In the genomic region with DNA sequence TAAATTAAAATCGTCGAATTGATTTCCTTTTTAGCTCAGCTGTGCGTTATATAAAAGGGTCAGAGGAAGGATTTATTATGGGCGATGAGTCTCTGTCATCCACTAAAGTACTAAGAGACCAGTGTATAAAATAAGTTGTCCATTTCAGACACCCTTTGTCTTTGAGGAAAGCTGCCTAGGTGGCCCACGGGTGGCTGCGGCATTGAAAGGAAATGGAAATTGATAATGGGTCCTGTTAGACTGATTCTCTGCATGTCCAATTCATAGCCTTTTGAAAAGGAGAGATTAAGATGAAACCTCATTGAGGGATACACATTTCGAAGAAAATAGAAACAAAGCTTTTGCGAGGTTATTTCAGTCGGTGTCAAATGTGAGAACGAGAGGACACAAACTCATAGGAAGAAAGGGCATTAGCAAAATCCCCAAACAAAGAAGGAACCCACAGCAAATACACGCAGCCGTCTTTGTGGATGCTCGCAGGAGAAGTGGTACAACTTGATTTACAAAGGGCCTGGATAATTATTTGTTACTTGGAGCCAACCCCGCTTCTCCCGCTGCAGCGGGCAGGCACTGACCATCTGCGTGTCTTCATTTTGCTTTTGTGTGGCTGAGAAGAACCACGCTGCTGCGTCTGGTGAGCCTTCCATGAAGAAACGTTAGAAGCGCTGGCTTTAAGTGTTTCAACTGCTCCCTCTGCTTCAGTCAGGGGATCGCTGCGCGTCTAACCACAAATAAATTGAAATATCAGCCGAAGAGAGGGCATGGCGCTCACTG, we compare ENCODE assay signal across 9 mouse cellular contexts.
DNase-seq lines count a peak whose midpoint lies in the region; ATAC-seq and TF ChIP-seq lines count a peak whose summit lies in the region.
"Had no signal": no experiment of that assay in that cellular context is flagged by ENCODE, and none has a peak within 500 bp of the region (broad histone marks: within the 10 kb centered on the region; RNA-seq: fewer than 3 reads in every experiment).

No protein-coding gene starts in this region.

- no peak for TF ChIP-seq CTCF in left cerebral cortex, adult 2 months (IDR thresholded peaks at IDR 0.05)
- no peak for TF ChIP-seq CTCF in hindbrain, postnatal 0 days (IDR thresholded peaks at IDR 0.05; ENCODE audit: low read depth)

- intact Hi-C loops in left cerebral cortex, adult 2 months (cut with DNase I), result no loop called here
- intact Hi-C loops in heart, postnatal 14 days (cut with DNase I), result no loop called here

- H3K27ac ChIP-seq in left cerebral cortex, adult 2 months, result no peak overlapping the region
- H3K27ac ChIP-seq in embryonic facial prominence, embryonic 11.5 days (replicated peaks; ENCODE audit: low read depth, low read length), result no peak overlapping the region
- no peak overlapping the region for H3K27ac ChIP-seq in hindbrain, postnatal 0 days
- H3K27ac ChIP-seq: stomach, embryonic 15.5 days had no signal

- WGBS in embryonic facial prominence, embryonic 11.5 days, result 61% methylated on average over 26 of the region's 26 CpGs
- WGBS in hindbrain, postnatal 0 days, result 29% methylated on average over 26 of the region's 26 CpGs

- H3K4me3 ChIP-seq in left cerebral cortex, adult 2 months, result peak overlapping the region; percentile 32
- no peak overlapping the region for H3K4me3 ChIP-seq in embryonic facial prominence, embryonic 11.5 days (ENCODE audit: low read depth, low read length)
- H3K4me3 ChIP-seq in hindbrain, postnatal 0 days (ENCODE audit: low read length), result peak overlapping the region; percentile 4
- H3K4me3 ChIP-seq: stomach, embryonic 15.5 days had no signal

- no peak overlapping the region for H3K4me2 ChIP-seq in embryonic facial prominence, embryonic 11.5 days (ENCODE audit: low read depth, low read length)
- peak overlapping the region; percentile 47 for H3K4me2 ChIP-seq in hindbrain, postnatal 0 days (ENCODE audit: low read depth, low read length)
- H3K4me2 ChIP-seq: stomach, embryonic 15.5 days had no signal

- no peaks in the 10 kb centered on the region for H3K36me3 ChIP-seq in embryonic facial prominence, embryonic 11.5 days (replicated peaks; ENCODE audit: control insufficient read depth, insufficient read depth, low read depth, low read length)
- H3K36me3 ChIP-seq in hindbrain, postnatal 0 days (ENCODE audit: insufficient read depth, low read length), result no peaks in the 10 kb centered on the region
- H3K36me3 ChIP-seq: stomach, embryonic 15.5 days had no signal

- H3K9ac ChIP-seq in embryonic facial prominence, embryonic 11.5 days (replicated peaks; ENCODE audit: low read length), result peak overlapping the region; percentile 32; the same call in 1 of the 2 replicates
- H3K9ac ChIP-seq in hindbrain, postnatal 0 days (replicated peaks; ENCODE audit: low read length), result no peak overlapping the region
- H3K9ac ChIP-seq: stomach, embryonic 15.5 days had no signal

- no peak for ATAC-seq in embryonic facial prominence, embryonic 11.5 days (replicated peaks; ENCODE audit: insufficient number of reproducible peaks, low FRiP score, low TSS enrichment, low read depth)
- ATAC-seq in hindbrain, postnatal 0 days, result peak; percentile 55; the same call in 1 of the 2 replicates

- DNase-seq in left cerebral cortex, adult 2 months (ENCODE audit: extremely low spot score in 1 of 2, low spot score in 2 of 2), result no peak
- no peak for DNase-seq in left cerebral cortex, adult 11 months (ENCODE audit: low spot score)
- peak; percentile 13 for DNase-seq in embryonic facial prominence, embryonic 11.5 days (ENCODE audit: low spot score)
- peak; percentile 48 for DNase-seq in hindbrain, postnatal 0 days (ENCODE audit: low spot score)
- peak; percentile 59 for DNase-seq in retina, embryonic 14.5 days (ENCODE audit: low spot score)
- no peak for DNase-seq in kidney, postnatal 25 days
- no peak for DNase-seq in heart, postnatal 14 days
- DNase-seq in thymus, adult 18-20 months, result no peak

- no peaks in the 10 kb centered on the region for H3K9me3 ChIP-seq in embryonic facial prominence, embryonic 11.5 days (replicated peaks; ENCODE audit: control insufficient read depth, low read length)
- H3K9me3 ChIP-seq in hindbrain, postnatal 0 days (ENCODE audit: low read length), result no peaks in the 10 kb centered on the region
- H3K9me3 ChIP-seq: stomach, embryonic 15.5 days had no signal

- no peaks in the 10 kb centered on the region for H3K27me3 ChIP-seq in embryonic facial prominence, embryonic 11.5 days (ENCODE audit: control insufficient read depth, insufficient read depth, low read length)
- no peaks in the 10 kb centered on the region for H3K27me3 ChIP-seq in hindbrain, postnatal 0 days (ENCODE audit: insufficient read depth, low read length)
- H3K27me3 ChIP-seq: stomach, embryonic 15.5 days had no signal

- H3K4me1 ChIP-seq in embryonic facial prominence, embryonic 11.5 days (ENCODE audit: control insufficient read depth, insufficient read depth, low read length), result no peaks in the 10 kb centered on the region
- no peaks in the 10 kb centered on the region for H3K4me1 ChIP-seq in hindbrain, postnatal 0 days (ENCODE audit: insufficient read depth, low read length)
- H3K4me1 ChIP-seq: stomach, embryonic 15.5 days had no signal

Comparison
In these comparisons a context has a peak if more than half of its experiments do, and no peak if none do; other contexts are left out.
1. DNase-seq: peak in embryonic facial prominence, embryonic 11.5 days (single experiment), hindbrain, postnatal 0 days (single experiment) and retina, embryonic 14.5 days (single experiment); none in left cerebral cortex, adult 2 months (0 of 2), left cerebral cortex, adult 11 months (single experiment), kidney, postnatal 25 days (0 of 2), heart, postnatal 14 days (0 of 2) and thymus, adult 18-20 months (0 of 2).